Mouse (Mus musculus): ENCODE measurements around the gene Glis3. TPM values are rescaled to one million over a fixed set of nuclear protein-coding genes. Genes with fewer than 3 reads are reported as not detected.

Glis3 gene
- polyA plus RNA-seq (2014; fragmentation: Nextera tagmentation; extraction: Ambion mirVana): 3.2 and 4.1 TPM in 2 replicates

GRCm38 (mm10) chr19:28679776-28680391 is at the start of gene Glis3:
TSS of gene Glis3 (minus strand) at chr19:28680077.
- no peaks in the 10 kb centered on the region for H3K9me3 ChIP-seq (ENCODE audit: control insufficient read depth, low read length)
- ATAC-seq (ENCODE audit: low FRiP score) (peak; percentile 90), DNase-seq (ENCODE audit: low spot score) (no peak)
- H3K27me3 ChIP-seq (ENCODE audit: control insufficient read depth, insufficient read depth, low read length): peaks cover 43% of the 10 kb centered on the region
- no peaks in the 10 kb centered on the region for H3K36me3 ChIP-seq (replicated peaks; ENCODE audit: control insufficient read depth, insufficient read depth)
- H3K4me2 ChIP-seq (replicated peaks): peak within 1 kb of the TSS; percentile 91
- peak within 1 kb of the TSS; percentile 57 for H3K9ac ChIP-seq
- WGBS: 0% methylated on average over 57 of the region's 66 CpGs
- peak within 1 kb of the TSS; percentile 40 for H3K4me3 ChIP-seq (replicated peaks; ENCODE audit: low read length)
- peaks cover 19% of the 10 kb centered on the region for H3K4me1 ChIP-seq (replicated peaks; ENCODE audit: control insufficient read depth, insufficient read depth, low read length)
- no peak within 1 kb of the TSS for H3K27ac ChIP-seq

GRCm38 (mm10) chr19:28726161-28726880 is 46.4 kb upstream of the Glis3 start:
- no peak overlapping the region for H3K4me2 ChIP-seq (replicated peaks)
- DNase-seq (ENCODE audit: low spot score) (peak; percentile 90), ATAC-seq (ENCODE audit: low FRiP score) (no peak)
- WGBS: 55% methylated on average over 18 of the region's 18 CpGs
- H3K9me3 ChIP-seq (ENCODE audit: control insufficient read depth, low read length): no peaks in the 10 kb centered on the region
- no peak overlapping the region for H3K4me3 ChIP-seq (replicated peaks; ENCODE audit: low read length)
- H3K9ac ChIP-seq: no peak overlapping the region
- H3K27me3 ChIP-seq (ENCODE audit: control insufficient read depth, insufficient read depth, low read length): peaks cover 9% of the 10 kb centered on the region; the same call in 1 of the 2 replicates
- no peak overlapping the region for H3K27ac ChIP-seq
- H3K4me1 ChIP-seq (replicated peaks; ENCODE audit: control insufficient read depth, insufficient read depth, low read length): no peaks in the 10 kb centered on the region
- H3K36me3 ChIP-seq (replicated peaks; ENCODE audit: control insufficient read depth, insufficient read depth): no peaks in the 10 kb centered on the region

DNA sequence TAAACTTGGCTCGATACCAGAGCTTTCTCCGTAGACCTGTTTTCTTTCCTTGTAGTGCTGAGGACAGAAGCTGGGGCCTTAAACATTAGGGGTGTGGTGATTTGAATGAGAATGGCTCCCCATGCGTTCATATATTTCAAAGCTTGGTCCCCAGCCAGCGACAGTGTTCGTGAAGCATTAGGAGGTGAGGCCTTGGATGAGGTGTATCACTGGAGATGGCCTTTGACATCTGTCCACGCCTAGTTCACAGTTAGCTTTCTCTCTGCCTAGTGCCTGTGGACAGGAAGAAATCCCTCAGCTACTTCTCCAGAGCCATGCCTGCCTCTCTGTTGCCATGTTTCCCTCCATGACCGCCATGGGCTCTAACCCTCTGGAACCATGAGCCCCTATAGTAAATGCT is 44.8 kb upstream of the Glis3 start:
- Histone ChIP-seq H3K9me3 (ENCODE audit: control insufficient read depth, low read length) (no peaks in the 10 kb centered on the region), H3K27ac (no peak overlapping the region), H3K4me2 (replicated peaks) (no peak overlapping the region), H3K36me3 (replicated peaks; ENCODE audit: control insufficient read depth, insufficient read depth) (no peaks in the 10 kb centered on the region), H3K9ac (no peak overlapping the region), H3K4me3 (replicated peaks; ENCODE audit: low read length) (no peak overlapping the region), H3K4me1 (replicated peaks; ENCODE audit: control insufficient read depth, insufficient read depth, low read length) (no peaks in the 10 kb centered on the region), H3K27me3 (ENCODE audit: control insufficient read depth, insufficient read depth, low read length) (peaks cover 9% of the 10 kb centered on the region; the same call in 1 of the 2 replicates)
- 79% methylated on average over 7 of the region's 7 CpGs for WGBS
- ATAC-seq (ENCODE audit: low FRiP score): no peak
- no peak for DNase-seq (ENCODE audit: low spot score)

GRCm38 (mm10) chr19:28722626-28723025 is 42.7 kb upstream of the Glis3 start:
- H3K27me3 ChIP-seq (ENCODE audit: control insufficient read depth, insufficient read depth, low read length): peaks cover 9% of the 10 kb centered on the region; the same call in 1 of the 2 replicates
- H3K4me3 ChIP-seq (replicated peaks; ENCODE audit: low read length): no peak overlapping the region
- 86% methylated on average over 4 of the region's 4 CpGs for WGBS
- DNase-seq (ENCODE audit: low spot score) (no peak), ATAC-seq (ENCODE audit: low FRiP score) (no peak)
- no peak overlapping the region for H3K4me2 ChIP-seq (replicated peaks)
- H3K4me1 ChIP-seq (replicated peaks; ENCODE audit: control insufficient read depth, insufficient read depth, low read length): no peaks in the 10 kb centered on the region
- no peaks in the 10 kb centered on the region for H3K36me3 ChIP-seq (replicated peaks; ENCODE audit: control insufficient read depth, insufficient read depth)
- H3K9ac ChIP-seq: no peak overlapping the region
- no peak overlapping the region for H3K27ac ChIP-seq
- no peaks in the 10 kb centered on the region for H3K9me3 ChIP-seq (ENCODE audit: control insufficient read depth, low read length)

DNA sequence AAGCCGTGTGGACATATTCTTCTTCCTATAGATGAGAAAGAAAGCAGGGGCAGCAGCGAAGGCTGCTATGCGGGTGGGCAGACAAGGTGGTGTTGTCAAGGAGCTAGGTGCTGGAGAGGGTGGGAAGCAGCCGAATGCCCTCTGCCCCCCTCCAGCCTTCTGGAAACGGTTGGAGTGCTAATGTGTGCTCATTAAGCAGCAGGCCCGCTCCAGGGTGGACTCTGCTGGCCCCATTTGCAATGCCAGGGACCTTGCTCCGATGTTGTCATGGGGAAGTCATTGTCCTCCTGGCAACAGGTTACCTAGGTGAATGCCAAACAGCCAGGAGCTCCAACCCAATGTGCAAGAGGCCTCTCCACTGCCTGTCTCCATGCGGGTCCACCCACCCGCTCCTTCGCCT is 42.0 kb upstream of the Glis3 start:
- H3K4me1 ChIP-seq (replicated peaks; ENCODE audit: control insufficient read depth, insufficient read depth, low read length): no peaks in the 10 kb centered on the region
- no peak overlapping the region for H3K27ac ChIP-seq
- WGBS: 59% methylated on average over 10 of the region's 10 CpGs
- no peaks in the 10 kb centered on the region for H3K9me3 ChIP-seq (ENCODE audit: control insufficient read depth, low read length)
- no peaks in the 10 kb centered on the region for H3K36me3 ChIP-seq (replicated peaks; ENCODE audit: control insufficient read depth, insufficient read depth)
- H3K27me3 ChIP-seq (ENCODE audit: control insufficient read depth, insufficient read depth, low read length): peaks cover 9% of the 10 kb centered on the region; the same call in 1 of the 2 replicates
- no peak overlapping the region for H3K4me3 ChIP-seq (replicated peaks; ENCODE audit: low read length)
- H3K4me2 ChIP-seq (replicated peaks): no peak overlapping the region
- DNase-seq (ENCODE audit: low spot score): no peak
- H3K9ac ChIP-seq: no peak overlapping the region
- peak; percentile 37; the same call in 1 of the 2 replicates for ATAC-seq (ENCODE audit: low FRiP score)

DNA sequence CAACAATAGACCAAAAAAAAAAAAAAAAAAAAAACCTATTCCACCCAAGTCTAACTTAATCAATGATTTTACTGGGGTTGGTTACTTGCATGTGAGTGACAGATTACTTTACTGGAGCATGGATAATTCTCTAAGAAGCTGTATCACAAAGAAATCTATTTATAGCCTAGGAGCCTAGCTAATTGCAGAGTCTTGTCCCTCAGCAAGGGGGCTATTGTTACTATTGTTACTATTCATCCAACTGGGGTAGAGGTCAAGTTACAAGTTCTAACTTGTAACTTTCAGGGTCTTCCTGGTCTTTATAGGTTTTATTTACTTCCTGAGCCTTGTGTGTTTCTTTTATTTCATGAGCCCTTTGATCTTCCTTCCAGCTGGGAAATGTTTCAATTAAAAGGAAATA is 40.1 kb upstream of the Glis3 start:
- no peak overlapping the region for H3K27ac ChIP-seq
- H3K9ac ChIP-seq: no peak overlapping the region
- H3K9me3 ChIP-seq (ENCODE audit: control insufficient read depth, low read length): no peaks in the 10 kb centered on the region
- ATAC-seq (ENCODE audit: low FRiP score) (no peak), DNase-seq (ENCODE audit: low spot score) (no peak)
- H3K36me3 ChIP-seq (replicated peaks; ENCODE audit: control insufficient read depth, insufficient read depth): no peaks in the 10 kb centered on the region
- H3K4me2 ChIP-seq (replicated peaks): no peak overlapping the region
- H3K4me3 ChIP-seq (replicated peaks; ENCODE audit: low read length): no peak overlapping the region
- H3K4me1 ChIP-seq (replicated peaks; ENCODE audit: control insufficient read depth, insufficient read depth, low read length): no peaks in the 10 kb centered on the region
- H3K27me3 ChIP-seq (ENCODE audit: control insufficient read depth, insufficient read depth, low read length): peaks cover 13% of the 10 kb centered on the region

DNA sequence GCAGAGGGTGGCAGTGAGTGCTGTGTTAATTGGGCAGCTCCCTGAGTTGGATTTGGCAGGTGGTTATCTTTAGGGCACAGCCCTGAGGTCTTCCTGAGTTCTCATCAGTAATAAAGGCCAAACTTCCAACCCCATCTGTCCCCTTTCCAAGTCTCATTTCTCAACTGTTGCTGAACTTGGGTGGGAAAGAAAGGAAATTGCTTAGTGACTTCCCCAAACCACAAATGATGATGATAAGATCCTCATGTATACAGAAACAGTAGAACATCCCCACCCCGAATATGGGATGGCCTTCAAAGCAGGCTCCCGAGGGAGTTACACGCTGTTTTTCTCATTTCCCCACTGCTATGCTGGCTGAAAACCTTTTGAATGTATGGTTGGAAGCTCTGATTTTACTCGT is 34.8 kb upstream of the Glis3 start:
- 87% methylated on average over 4 of the region's 4 CpGs for WGBS
- no peak for DNase-seq (ENCODE audit: low spot score)
- H3K4me1 ChIP-seq (replicated peaks; ENCODE audit: control insufficient read depth, insufficient read depth, low read length): no peaks in the 10 kb centered on the region
- peaks cover 4% of the 10 kb centered on the region for H3K27me3 ChIP-seq (ENCODE audit: control insufficient read depth, insufficient read depth, low read length)
- H3K9me3 ChIP-seq (ENCODE audit: control insufficient read depth, low read length): no peaks in the 10 kb centered on the region
- H3K27ac ChIP-seq: no peak overlapping the region
- no peak for ATAC-seq (ENCODE audit: low FRiP score)
- H3K4me2 ChIP-seq (replicated peaks): no peak overlapping the region
- no peak overlapping the region for H3K9ac ChIP-seq
- H3K36me3 ChIP-seq (replicated peaks; ENCODE audit: control insufficient read depth, insufficient read depth): no peaks in the 10 kb centered on the region
- no peak overlapping the region for H3K4me3 ChIP-seq (replicated peaks; ENCODE audit: low read length)

- Histone ChIP-seq H3K27ac (no peak overlapping the region), H3K4me3 (replicated peaks; ENCODE audit: low read length) (no peak overlapping the region), H3K9ac (no peak overlapping the region), H3K9me3 (ENCODE audit: control insufficient read depth, low read length) (no peaks in the 10 kb centered on the region), H3K4me1 (replicated peaks; ENCODE audit: control insufficient read depth, insufficient read depth, low read length) (no peaks in the 10 kb centered on the region), H3K27me3 (ENCODE audit: control insufficient read depth, insufficient read depth, low read length) (no peaks in the 10 kb centered on the region), H3K36me3 (replicated peaks; ENCODE audit: control insufficient read depth, insufficient read depth) (no peaks in the 10 kb centered on the region), H3K4me2 (replicated peaks) (no peak overlapping the region)
- DNase-seq (ENCODE audit: low spot score) (no peak), ATAC-seq (ENCODE audit: low FRiP score) (no peak)
- 60% methylated on average over 3 of the region's 3 CpGs for WGBS
Observed at GRCm38 (mm10) chr19:28697718-28698117, 17.8 kb upstream of the Glis3 start.

DNA sequence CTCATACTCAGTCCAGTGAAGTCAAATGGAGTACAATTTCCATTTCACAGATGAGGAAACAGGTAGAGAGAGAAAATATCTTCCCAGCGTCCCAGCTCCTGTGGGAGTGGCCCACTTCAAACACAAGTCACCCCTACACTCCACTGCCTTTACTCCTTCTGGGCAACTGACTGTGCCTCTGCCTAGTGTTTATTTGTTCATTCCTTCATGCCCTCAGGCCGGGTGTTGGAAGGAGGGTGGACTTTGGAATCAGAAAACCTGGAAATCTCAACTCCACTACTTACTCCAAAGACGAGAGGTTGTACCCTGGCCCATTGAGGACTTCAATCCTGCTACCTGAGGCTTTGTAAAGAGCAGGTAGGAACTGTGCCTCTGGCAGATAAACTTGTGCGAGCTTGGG is 6.5 kb upstream of the Glis3 start:
- H3K27ac ChIP-seq: no peak overlapping the region
- no peaks in the 10 kb centered on the region for H3K4me1 ChIP-seq (replicated peaks; ENCODE audit: control insufficient read depth, insufficient read depth, low read length)
- H3K9ac ChIP-seq: no peak overlapping the region
- H3K4me3 ChIP-seq (replicated peaks; ENCODE audit: low read length): no peak overlapping the region
- no peak overlapping the region for H3K4me2 ChIP-seq (replicated peaks)
- H3K36me3 ChIP-seq (replicated peaks; ENCODE audit: control insufficient read depth, insufficient read depth): no peaks in the 10 kb centered on the region
- ATAC-seq (ENCODE audit: low FRiP score) (no peak), DNase-seq (ENCODE audit: low spot score) (no peak)
- WGBS: 84% methylated on average over 4 of the region's 4 CpGs
- H3K27me3 ChIP-seq (ENCODE audit: control insufficient read depth, insufficient read depth, low read length): 0 out of 2 replicates have a peak, but pooled peaks cover 7% of the 10 kb centered on the region
- H3K9me3 ChIP-seq (ENCODE audit: control insufficient read depth, low read length): no peaks in the 10 kb centered on the region
